Mouse (Mus musculus) limb, embryonic 12.5 days (tissue): ENCODE data around the gene 1700129C05Rik. TPM values are rescaled to one million over a fixed set of nuclear protein-coding genes. Genes with fewer than 3 reads are reported as not detected.

Experiments used
- ATAC-seq: fragments of 200-750 bp; cut with Nextera tagmentation; 2 replicates; pipeline ENCODE4 v1.8.0; 2017; ENCODE audit warnings: low read depth, moderate TSS enrichment; ENCODE audit not compliant: insufficient number of reproducible peaks, insufficient read depth, low FRiP score, low TSS enrichment
- H3K27ac ChIP-seq: fragments of 300-500 bp; sonication (generic); 2 replicates; pipeline ENCODE4 v1.5.1; 2016; ENCODE audit warnings: mild to moderate bottlenecking, moderate library complexity
- H3K27me3 ChIP-seq: fragments of 300-500 bp; sonication (generic); 2 replicates; pipeline ENCODE4 v1.6.1; 2016; ENCODE audit warnings: mild to moderate bottlenecking, moderate library complexity
- H3K36me3 ChIP-seq: fragments of 300-500 bp; sonication (generic); 2 replicates; pipeline ENCODE4 v1.6.1; 2016; ENCODE audit warnings: mild to moderate bottlenecking, moderate library complexity
- H3K4me1 ChIP-seq: fragments of 300-500 bp; sonication (generic); replicated peaks from 2 replicates; pipeline ENCODE4 v1.6.1; 2016
- H3K4me2 ChIP-seq: fragments of 300-500 bp; sonication (generic); 2 replicates; pipeline ENCODE4 v1.6.1; 2016; ENCODE audit warnings: mild to moderate bottlenecking, moderate library complexity
- H3K4me3 ChIP-seq: fragments of 300-500 bp; sonication (generic); replicated peaks from 2 replicates; pipeline ENCODE4 v1.5.1; 2016; ENCODE audit warnings: mild to moderate bottlenecking
- H3K9ac ChIP-seq: fragments of 300-500 bp; sonication (generic); replicated peaks from 2 replicates; pipeline ENCODE4 v1.6.1; 2016; ENCODE audit warnings: mild to moderate bottlenecking, moderate library complexity
- H3K9me3 ChIP-seq: fragments of 300-500 bp; sonication (generic); 2 replicates; pipeline ENCODE4 v1.6.1; 2016; ENCODE audit warnings: mild to moderate bottlenecking, moderate library complexity
- WGBS: fragments of 180-500 bp; shearing (Covaris S2); methylation state at CpG from one replicate; pipeline ENCODE4 v1.1.7; 2016; 5-methylcytosine and 5-hydroxymethylcytosine counted together
- polyA plus RNA-seq: library from polyadenylated mRNA; unstranded; fragments of >200 nt; fragmentation: Nextera tagmentation; extraction: Ambion mirVana; gene quantifications from 2 replicates; pipeline ENCODE4 v1.2.1, GENCODE M21; 2016

Gene 1700129C05Rik
- not detected in 2 replicates for polyA plus RNA-seq

- ATAC-seq = no peak
- H3K4me3 ChIP-seq = no peak within 1 kb of the TSS
- WGBS = 86% methylated on average over 4 of the region's 4 CpGs
- H3K27me3 ChIP-seq = no peaks in the 10 kb centered on the region
- H3K36me3 ChIP-seq = no peaks in the 10 kb centered on the region
- no peaks in the 10 kb centered on the region for H3K9me3 ChIP-seq
- H3K9ac ChIP-seq = no peak within 1 kb of the TSS
- no peak within 1 kb of the TSS for H3K4me2 ChIP-seq
- no peaks in the 10 kb centered on the region for H3K4me1 ChIP-seq
- no peak within 1 kb of the TSS for H3K27ac ChIP-seq
Observed at GRCm38 (mm10) chr14:59142793-59143192, at the start of gene 1700129C05Rik. 1700129C05Rik (minus strand) TSS chr14:59142893.

GRCm38 (mm10) chr14:59186121-59186520, 43.4 kb upstream of the 1700129C05Rik start:
- H3K9ac ChIP-seq = no peak overlapping the region
- H3K4me2 ChIP-seq = no peak overlapping the region
- no peaks in the 10 kb centered on the region for H3K27me3 ChIP-seq
- no peaks in the 10 kb centered on the region for H3K36me3 ChIP-seq
- no peak for ATAC-seq
- no peaks in the 10 kb centered on the region for H3K9me3 ChIP-seq
- H3K4me3 ChIP-seq = no peak overlapping the region
- WGBS = 91% methylated on average over 2 of the region's 2 CpGs
- H3K4me1 ChIP-seq = no peaks in the 10 kb centered on the region
- no peak overlapping the region for H3K27ac ChIP-seq

DNA sequence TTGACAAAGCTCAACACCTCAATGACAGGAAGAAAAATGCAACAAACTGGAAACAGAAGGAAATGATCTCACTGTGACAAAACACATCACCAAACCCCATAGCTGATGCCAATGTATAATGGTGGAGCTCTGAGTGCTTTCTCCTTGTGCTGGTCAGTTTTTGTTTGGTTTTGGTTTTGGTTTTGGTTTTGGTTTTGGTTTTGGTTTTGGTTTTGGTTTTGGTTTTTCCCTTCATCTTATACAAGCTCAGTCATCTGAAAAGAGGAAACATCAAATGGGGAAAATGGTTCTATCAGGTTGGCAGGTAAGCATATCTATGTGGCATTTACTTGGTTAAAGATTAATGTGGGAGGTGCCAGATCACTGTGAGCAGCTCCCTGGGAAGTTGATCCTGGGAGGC, 42.8 kb upstream of the 1700129C05Rik start:
- Histone ChIP-seq H3K9me3 (no peaks in the 10 kb centered on the region), H3K27me3 (no peaks in the 10 kb centered on the region), H3K4me3 (no peak overlapping the region), H3K36me3 (no peaks in the 10 kb centered on the region), H3K27ac (no peak overlapping the region), H3K9ac (no peak overlapping the region), H3K4me2 (no peak overlapping the region), H3K4me1 (no peaks in the 10 kb centered on the region)
- no peak for ATAC-seq

- H3K27me3 ChIP-seq = no peaks in the 10 kb centered on the region
- no peaks in the 10 kb centered on the region for H3K9me3 ChIP-seq
- H3K36me3 ChIP-seq = no peaks in the 10 kb centered on the region
- no peak overlapping the region for H3K4me3 ChIP-seq
- H3K4me1 ChIP-seq = no peaks in the 10 kb centered on the region
- 73% methylated on average over 2 of the region's 2 CpGs for WGBS
- ATAC-seq = no peak
- H3K4me2 ChIP-seq = no peak overlapping the region
- H3K27ac ChIP-seq = no peak overlapping the region
- no peak overlapping the region for H3K9ac ChIP-seq
Observed at GRCm38 (mm10) chr14:59182732-59183131, 40.0 kb upstream of the 1700129C05Rik start.

DNA sequence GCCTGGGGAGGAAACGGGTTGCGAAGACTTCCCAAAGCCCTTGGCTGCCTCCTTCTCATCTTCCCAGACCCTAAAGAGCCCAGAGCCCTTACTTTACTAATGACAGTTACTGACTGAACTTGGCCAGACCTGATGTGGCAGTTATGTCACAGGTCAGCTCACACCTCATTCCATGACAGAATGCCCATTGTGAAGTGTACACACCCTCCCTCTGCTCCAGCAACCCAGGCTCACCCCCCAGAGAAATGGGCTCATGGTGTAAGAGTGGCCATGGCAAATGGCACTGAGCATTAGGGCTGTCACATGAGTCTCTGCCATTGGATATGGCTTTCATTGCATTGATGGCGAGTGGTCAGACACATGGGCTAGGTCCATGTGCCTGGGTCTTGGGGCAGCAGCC, 36.0 kb upstream of the 1700129C05Rik start, which contains the start of gene Gm5142:
Gene Gm5142 (minus strand): TSS at position 101 of the 400 bp plus-strand sequence.
- H3K4me3 ChIP-seq = no peak within 1 kb of the TSS
- no peak within 1 kb of the TSS for H3K27ac ChIP-seq
- H3K4me2 ChIP-seq = no peak within 1 kb of the TSS
- no peaks in the 10 kb centered on the region for H3K9me3 ChIP-seq
- no peaks in the 10 kb centered on the region for H3K27me3 ChIP-seq
- whole genome bisulfite sequencing = 94% methylated on average over 3 of the region's 3 CpGs
- no peaks in the 10 kb centered on the region for H3K4me1 ChIP-seq
- no peaks in the 10 kb centered on the region for H3K36me3 ChIP-seq
- no peak within 1 kb of the TSS for H3K9ac ChIP-seq
- no peak for ATAC-seq

DNA sequence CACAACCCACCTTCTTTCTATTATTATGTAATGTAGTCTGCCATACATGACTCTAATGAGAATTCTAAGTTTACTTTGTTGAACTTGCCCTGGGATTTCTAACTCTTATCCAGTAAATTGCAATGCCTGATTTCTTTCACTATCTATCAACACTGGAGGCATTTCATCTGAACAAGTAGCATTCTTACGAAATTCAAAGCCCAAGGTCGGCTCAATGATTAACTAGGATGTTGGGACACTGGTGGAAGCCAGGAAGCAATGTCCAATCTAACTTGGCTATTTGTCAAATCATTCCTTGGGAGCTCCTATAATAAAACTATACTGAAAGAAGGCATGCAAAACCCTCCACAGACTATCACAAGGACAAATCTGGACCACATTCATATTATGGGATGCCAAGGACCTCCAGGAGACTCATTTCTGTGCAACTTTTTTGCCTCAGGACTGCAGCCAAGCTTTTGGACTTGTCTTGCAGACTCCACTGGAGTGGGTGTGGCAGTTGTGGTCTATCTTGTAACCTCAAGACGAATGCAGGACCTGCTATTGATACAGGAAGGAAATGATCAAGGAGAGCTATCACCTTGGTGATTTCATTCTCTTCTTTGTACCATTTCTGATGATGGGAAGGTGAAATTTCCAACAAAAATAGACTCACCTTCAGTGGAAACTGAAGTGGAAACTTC, 14.5 kb upstream of the 1700129C05Rik start:
- Histone ChIP-seq H3K4me3 (no peak overlapping the region), H3K9me3 (no peaks in the 10 kb centered on the region), H3K27ac (no peak overlapping the region), H3K27me3 (no peaks in the 10 kb centered on the region), H3K4me1 (no peaks in the 10 kb centered on the region), H3K4me2 (no peak overlapping the region), H3K36me3 (no peaks in the 10 kb centered on the region), H3K9ac (no peak overlapping the region)
- no peak for ATAC-seq
- WGBS = 73% methylated on average over 3 of the region's 3 CpGs

- Histone ChIP-seq H3K9me3 (no peaks in the 10 kb centered on the region), H3K27me3 (no peaks in the 10 kb centered on the region), H3K27ac (no peak overlapping the region), H3K4me1 (no peaks in the 10 kb centered on the region), H3K36me3 (no peaks in the 10 kb centered on the region), H3K4me2 (no peak overlapping the region), H3K4me3 (no peak overlapping the region), H3K9ac (no peak overlapping the region)
- 81% methylated on average over 2 of the region's 2 CpGs for WGBS
- no peak for ATAC-seq
Observed at GRCm38 (mm10) chr14:59155589-59155988, 12.9 kb upstream of the 1700129C05Rik start.

GRCm38 (mm10) chr14:59114281-59114680, 28.4 kb downstream of the 1700129C05Rik start:
- no peak overlapping the region for H3K9ac ChIP-seq
- H3K9me3 ChIP-seq = no peaks in the 10 kb centered on the region
- H3K4me3 ChIP-seq = no peak overlapping the region
- no peaks in the 10 kb centered on the region for H3K36me3 ChIP-seq
- WGBS = 7% methylated on average over 2 of the region's 2 CpGs
- no peak overlapping the region for H3K27ac ChIP-seq
- H3K4me1 ChIP-seq = no peaks in the 10 kb centered on the region
- H3K4me2 ChIP-seq = no peak overlapping the region
- H3K27me3 ChIP-seq = no peaks in the 10 kb centered on the region
- ATAC-seq = no peak

DNA sequence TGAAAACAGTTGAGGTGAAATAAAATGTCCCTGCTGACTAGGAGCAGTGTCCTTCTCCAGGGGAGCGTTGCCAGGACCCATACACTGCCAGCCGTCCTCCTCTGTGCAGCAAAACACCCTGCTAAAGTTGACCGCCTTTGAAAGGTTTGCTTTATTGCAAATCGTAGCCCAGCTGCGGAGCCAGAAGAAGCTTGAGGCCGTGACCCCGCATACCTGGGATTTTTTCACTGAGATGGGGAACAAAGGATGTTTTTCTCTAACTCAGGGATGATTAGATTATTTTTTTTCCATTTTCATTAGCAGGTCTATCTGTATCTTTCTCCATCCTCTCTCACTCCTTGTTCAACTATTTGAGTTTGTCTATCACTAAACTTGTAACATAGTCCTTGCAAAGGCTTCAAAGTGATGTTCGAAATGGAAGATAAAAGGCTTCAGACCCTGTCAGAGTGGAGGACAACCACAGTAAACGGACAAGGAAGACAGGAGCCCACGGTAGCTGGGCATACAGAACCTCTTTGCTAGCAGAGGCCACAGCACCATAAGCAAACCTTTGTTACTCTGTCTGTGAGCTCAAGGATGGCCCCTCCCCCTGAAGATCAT, 38.6 kb downstream of the 1700129C05Rik start:
- no peak overlapping the region for H3K4me2 ChIP-seq
- no peak overlapping the region for H3K9ac ChIP-seq
- H3K4me3 ChIP-seq = no peak overlapping the region
- ATAC-seq = no peak
- H3K36me3 ChIP-seq = no peaks in the 10 kb centered on the region
- WGBS = 19% methylated on average over 10 of the region's 10 CpGs
- H3K9me3 ChIP-seq = no peaks in the 10 kb centered on the region
- H3K4me1 ChIP-seq = peaks cover 10% of the 10 kb centered on the region; the same call in 1 of the 2 replicates
- H3K27me3 ChIP-seq = no peaks in the 10 kb centered on the region
- H3K27ac ChIP-seq = no peak overlapping the region

- ATAC-seq = no peak
- no peak overlapping the region for H3K4me2 ChIP-seq
- H3K4me1 ChIP-seq = no peaks in the 10 kb centered on the region
- H3K9ac ChIP-seq = no peak overlapping the region
- H3K9me3 ChIP-seq = no peaks in the 10 kb centered on the region
- no peaks in the 10 kb centered on the region for H3K36me3 ChIP-seq
- H3K27ac ChIP-seq = no peak overlapping the region
- no peaks in the 10 kb centered on the region for H3K27me3 ChIP-seq
- no peak overlapping the region for H3K4me3 ChIP-seq
Observed at GRCm38 (mm10) chr14:59093601-59094000, 49.1 kb downstream of the 1700129C05Rik start.

DNA sequence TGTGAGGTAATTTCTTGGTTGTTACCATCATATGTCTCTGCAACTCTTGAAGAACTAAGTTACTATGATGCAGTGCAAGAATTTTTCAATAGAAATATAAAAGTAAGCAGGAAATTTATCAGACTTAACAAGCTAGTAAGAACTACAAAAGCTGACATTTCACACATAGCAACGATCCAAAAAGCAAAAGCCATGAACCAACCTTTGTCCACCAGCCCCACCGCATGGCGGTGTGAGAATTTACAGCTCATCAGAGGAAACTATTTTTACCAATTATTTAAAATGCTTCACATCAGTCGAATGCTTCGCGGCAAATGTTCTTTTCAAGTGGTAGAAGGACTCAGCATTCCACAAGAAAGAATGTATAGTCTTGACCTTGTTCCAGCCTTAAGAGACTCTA, 58.3 kb downstream of the 1700129C05Rik start:
- ATAC-seq = no peak
- Histone ChIP-seq H3K9me3 (no peaks in the 10 kb centered on the region), H3K9ac (no peak overlapping the region), H3K27me3 (no peaks in the 10 kb centered on the region), H3K4me2 (no peak overlapping the region), H3K4me3 (no peak overlapping the region), H3K36me3 (no peaks in the 10 kb centered on the region), H3K4me1 (no peaks in the 10 kb centered on the region), H3K27ac (no peak overlapping the region)
- WGBS = 32% methylated on average over 6 of the region's 6 CpGs
